Mouse (Mus musculus): ENCODE data around the gene Higd1c. TPM values are rescaled to one million over a fixed set of nuclear protein-coding genes. Genes with fewer than 3 reads are reported as not detected.
A peak's percentile ranks its signal among the peaks of the same experiment; 100 is the strongest.
"Not testable (repeated sequence)": the region's sequence is repeated elsewhere in the genome, so short reads cannot be mapped to it uniquely, and the experiment has no call there.

The Higd1c gene
- polyA plus RNA-seq, 1 experiment from 2014 or later = not detected

DNA sequence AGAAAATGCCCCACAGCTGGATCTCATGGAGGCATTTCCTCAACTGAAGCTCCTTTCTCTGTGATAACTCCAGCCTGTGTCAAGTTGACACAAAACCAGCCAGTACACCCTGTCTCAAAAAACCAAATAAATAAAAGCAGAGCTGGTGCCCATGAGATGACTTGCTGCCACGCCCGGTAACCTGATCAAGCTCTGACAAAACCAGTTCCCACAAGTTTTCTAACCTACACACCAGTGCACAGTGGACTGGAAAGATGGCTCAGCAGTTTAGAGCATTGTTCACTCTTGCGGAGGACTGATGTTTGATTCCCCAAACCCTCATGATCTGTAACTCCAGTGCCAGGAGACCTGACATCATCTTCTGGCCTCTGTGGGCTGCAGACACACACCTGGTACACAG lies 39.1 kb upstream of the Higd1c start:
- H3K9ac ChIP-seq (replicated peaks) = no peak overlapping the region
- WGBS (ENCODE audit: insufficient replicate concordance) = 83% methylated on average over 3 of the region's 3 CpGs

DNA sequence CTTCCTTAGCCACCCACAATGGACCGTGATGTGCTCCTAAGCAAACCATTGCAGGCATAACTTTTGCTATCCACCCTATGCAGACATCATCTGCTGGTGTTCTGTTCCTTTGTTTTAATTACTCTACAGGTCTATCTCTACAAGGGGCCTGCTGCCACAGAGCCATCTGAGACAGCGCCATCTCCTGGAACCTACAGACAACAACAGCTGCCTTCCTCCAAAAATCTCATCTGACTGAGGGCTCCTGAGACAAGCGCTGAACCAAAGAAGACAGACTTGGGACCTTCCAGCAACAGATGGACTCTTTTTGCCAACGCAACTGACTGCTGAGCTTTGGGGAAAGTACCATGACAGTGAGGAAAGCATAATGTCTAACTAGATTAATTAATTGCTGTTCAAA lies 36.3 kb upstream of the Higd1c start:
- TF ChIP-seq CTCF (IDR thresholded peaks at IDR 0.05; ENCODE audit: low read depth) = peak; percentile 36
- not testable (repeated sequence) for H3K4me3 ChIP-seq (ENCODE audit: low read depth, low read length); H3K27me3 ChIP-seq (ENCODE audit: insufficient read depth, low read length); H3K9me3 ChIP-seq (ENCODE audit: low read length); H3K4me1 ChIP-seq (ENCODE audit: insufficient read depth); H3K27ac ChIP-seq (ENCODE audit: low read depth); H3K4me2 ChIP-seq (ENCODE audit: low read depth, low read length); H3K36me3 ChIP-seq (replicated peaks; ENCODE audit: insufficient read depth, low read length); ATAC-seq; DNase-seq; H3K9ac ChIP-seq (replicated peaks)
- 62% methylated on average over 3 of the region's 4 CpGs for WGBS (ENCODE audit: insufficient replicate concordance)

More for the DNA sequence above, 39.1 kb upstream of the Higd1c start:
- Histone ChIP-seq H3K27ac (ENCODE audit: low read depth) (no peak overlapping the region), H3K4me1 (ENCODE audit: insufficient read depth) (0 out of 2 replicates have a peak, but pooled peaks cover 1% of the 10 kb centered on the region), H3K36me3 (replicated peaks; ENCODE audit: insufficient read depth, low read length) (no peaks in the 10 kb centered on the region), H3K4me2 (ENCODE audit: low read depth, low read length) (no peak overlapping the region), H3K9me3 (ENCODE audit: low read length) (no peaks in the 10 kb centered on the region), H3K27me3 (ENCODE audit: insufficient read depth, low read length) (no peaks in the 10 kb centered on the region), H3K4me3 (ENCODE audit: low read depth, low read length) (no peak overlapping the region)
- no peak for ATAC-seq
- TF ChIP-seq CTCF (IDR thresholded peaks at IDR 0.05; ENCODE audit: low read depth) (no peak), EP300 (IDR thresholded peaks at IDR 0.05; ENCODE audit: low read depth) (no peak)
- DNase-seq = no peak

DNA sequence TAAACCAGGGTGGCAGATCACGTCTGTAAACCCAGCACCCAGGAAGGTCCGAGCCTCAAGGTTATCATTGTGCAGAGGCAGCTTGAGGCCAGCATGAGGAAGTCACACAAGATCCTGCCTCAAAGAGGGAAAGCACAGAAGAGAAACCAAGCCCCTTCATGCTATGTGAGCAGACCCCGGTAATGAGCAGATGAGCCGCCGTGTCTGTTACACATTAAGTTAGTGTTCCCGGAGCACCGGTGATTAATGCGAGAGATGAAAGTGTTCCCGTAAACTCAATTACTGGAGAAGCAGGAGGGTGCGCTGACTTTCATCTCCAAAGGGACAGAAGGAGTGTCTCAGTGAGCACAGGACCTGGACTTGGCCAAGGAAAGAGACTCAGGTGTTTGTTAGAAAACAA lies 35.0 kb upstream of the Higd1c start:
- not testable (repeated sequence) for DNase-seq; H3K36me3 ChIP-seq (replicated peaks; ENCODE audit: insufficient read depth, low read length); H3K9me3 ChIP-seq (ENCODE audit: low read length); H3K4me3 ChIP-seq (ENCODE audit: low read depth, low read length); H3K27ac ChIP-seq (ENCODE audit: low read depth); H3K9ac ChIP-seq (replicated peaks); H3K4me2 ChIP-seq (ENCODE audit: low read depth, low read length); H3K4me1 ChIP-seq (ENCODE audit: insufficient read depth); H3K27me3 ChIP-seq (ENCODE audit: insufficient read depth, low read length); ATAC-seq
- WGBS (ENCODE audit: insufficient replicate concordance) = 84% methylated on average over 8 of the region's 10 CpGs

DNA sequence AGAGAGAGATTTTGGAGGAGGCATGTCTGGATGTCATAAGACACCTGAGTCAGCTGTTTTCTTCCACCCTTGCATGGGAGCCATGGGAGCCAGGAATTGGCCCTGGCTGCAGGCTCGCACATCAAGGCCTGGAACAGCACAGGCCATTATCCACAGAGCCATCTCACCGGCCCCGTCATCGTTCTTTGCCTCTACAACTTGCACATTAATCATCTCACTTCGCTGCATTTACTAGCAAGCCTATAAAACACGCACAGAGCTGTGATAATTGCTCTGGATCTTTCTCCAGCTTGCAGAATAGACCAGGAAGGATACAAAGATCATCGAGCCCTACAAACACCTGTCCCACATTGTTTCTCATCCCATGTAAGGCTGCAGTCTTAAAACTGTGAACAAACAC lies 33.6 kb upstream of the Higd1c start:
- Histone ChIP-seq H3K9ac (replicated peaks) (no peak overlapping the region), H3K4me3 (ENCODE audit: low read depth, low read length) (no peak overlapping the region), H3K4me2 (ENCODE audit: low read depth, low read length) (no peak overlapping the region), H3K4me1 (ENCODE audit: insufficient read depth) (no peaks in the 10 kb centered on the region), H3K9me3 (ENCODE audit: low read length) (no peaks in the 10 kb centered on the region), H3K27me3 (ENCODE audit: insufficient read depth, low read length) (no peaks in the 10 kb centered on the region), H3K27ac (ENCODE audit: low read depth) (no peak overlapping the region), H3K36me3 (replicated peaks; ENCODE audit: insufficient read depth, low read length) (no peaks in the 10 kb centered on the region)
- ATAC-seq (no peak), DNase-seq (no peak)
- WGBS (ENCODE audit: insufficient replicate concordance) = 87% methylated on average over 7 of the region's 7 CpGs
- TF ChIP-seq CTCF (IDR thresholded peaks at IDR 0.05; ENCODE audit: low read depth) = no peak
- no peak for TF ChIP-seq EP300 (IDR thresholded peaks at IDR 0.05; ENCODE audit: low read depth)

DNA sequence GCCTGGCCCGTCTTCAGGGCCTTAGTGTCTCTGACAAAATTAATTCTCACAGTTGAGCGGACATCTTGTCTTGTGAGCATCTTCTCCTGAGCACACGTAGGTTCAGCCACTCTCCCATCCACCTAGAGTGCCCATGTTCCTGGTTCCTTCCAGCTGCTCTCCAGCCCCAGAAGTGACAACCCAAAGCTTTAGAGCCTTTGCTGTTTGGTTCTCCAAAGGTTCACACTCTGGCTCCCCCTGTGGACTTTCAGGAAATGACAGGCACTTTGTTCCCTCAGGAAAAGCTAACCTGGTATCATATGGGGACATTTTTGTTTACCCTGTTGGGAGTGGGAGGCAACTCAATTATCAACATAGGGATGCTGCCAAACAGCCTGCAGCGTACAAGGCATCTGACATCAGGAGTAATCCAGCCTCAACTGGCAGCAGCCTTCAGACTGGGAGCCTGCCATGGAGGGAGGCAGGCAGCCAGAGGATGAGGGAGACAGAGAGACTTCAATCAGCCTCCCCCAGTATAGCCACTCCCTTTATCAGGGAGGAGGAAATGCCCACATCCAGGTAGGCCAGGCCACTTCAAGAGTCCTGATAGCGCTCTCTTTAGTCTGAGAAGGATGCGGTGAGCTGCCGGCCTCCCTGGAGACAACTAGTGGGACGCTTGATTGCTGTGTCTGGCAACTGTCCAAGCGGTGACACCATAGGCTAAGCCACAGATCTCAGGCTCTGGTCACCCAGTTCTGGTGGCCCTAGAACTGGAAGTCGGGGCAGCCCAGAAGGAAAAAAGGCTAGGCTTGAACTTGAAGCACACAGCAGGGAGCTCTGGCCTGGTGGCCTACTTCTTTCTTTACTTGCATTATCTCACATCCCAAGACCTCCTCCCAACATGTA lies 32.0 kb upstream of the Higd1c start:
- DNase-seq; H3K4me1 ChIP-seq (ENCODE audit: insufficient read depth); H3K36me3 ChIP-seq (replicated peaks; ENCODE audit: insufficient read depth, low read length); H3K9ac ChIP-seq (replicated peaks); H3K27me3 ChIP-seq (ENCODE audit: insufficient read depth, low read length); H3K4me2 ChIP-seq (ENCODE audit: low read depth, low read length); H3K27ac ChIP-seq (ENCODE audit: low read depth); H3K4me3 ChIP-seq (ENCODE audit: low read depth, low read length); H3K9me3 ChIP-seq (ENCODE audit: low read length): not testable (repeated sequence)
- TF ChIP-seq CTCF (IDR thresholded peaks at IDR 0.05; ENCODE audit: low read depth) = peak; percentile 36
- peak; percentile 83 for ATAC-seq
- WGBS (ENCODE audit: insufficient replicate concordance) = 17% methylated on average over 2 of the region's 10 CpGs

DNA sequence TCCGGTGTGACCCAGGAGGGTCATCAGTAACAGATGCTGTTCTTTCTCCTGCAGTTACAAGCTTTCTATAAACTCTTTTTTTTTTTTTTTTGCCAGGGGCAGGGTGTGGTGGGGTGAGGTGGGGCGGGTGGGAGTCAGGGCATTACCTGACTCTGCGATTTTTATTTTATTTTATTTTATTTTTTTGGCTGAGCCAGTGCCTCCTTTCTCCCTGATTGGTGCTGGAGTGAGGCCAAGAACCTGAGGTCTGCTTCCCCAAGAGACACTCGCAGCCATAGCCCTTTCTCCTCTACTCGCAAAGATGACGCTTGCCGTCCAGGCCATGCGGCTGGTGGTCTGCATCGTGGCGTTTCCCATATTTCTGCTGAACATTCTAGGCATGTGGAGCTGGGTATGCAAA lies 29.7 kb upstream of the Higd1c start, which contains the start of gene Mettl7a3:
Mettl7a3 (plus strand) TSS at position 301 of the 400 bp plus-strand sequence.
- TF ChIP-seq EP300 (IDR thresholded peaks at IDR 0.05; ENCODE audit: low read depth) = no peak
- TF ChIP-seq CTCF (IDR thresholded peaks at IDR 0.05; ENCODE audit: low read depth) = no peak
- Histone ChIP-seq H3K9me3 (ENCODE audit: low read length) (no peaks in the 10 kb centered on the region), H3K36me3 (replicated peaks; ENCODE audit: insufficient read depth, low read length) (no peaks in the 10 kb centered on the region), H3K9ac (replicated peaks) (no peak within 1 kb of the TSS), H3K27me3 (ENCODE audit: insufficient read depth, low read length) (no peaks in the 10 kb centered on the region), H3K4me3 (ENCODE audit: low read depth, low read length) (no peak within 1 kb of the TSS), H3K4me1 (ENCODE audit: insufficient read depth) (no peaks in the 10 kb centered on the region), H3K27ac (ENCODE audit: low read depth) (no peak within 1 kb of the TSS), H3K4me2 (ENCODE audit: low read depth, low read length) (no peak within 1 kb of the TSS)
- DNase-seq (no peak), ATAC-seq (no peak)
- 81% methylated on average over 10 of the region's 10 CpGs for WGBS (ENCODE audit: insufficient replicate concordance)

DNA sequence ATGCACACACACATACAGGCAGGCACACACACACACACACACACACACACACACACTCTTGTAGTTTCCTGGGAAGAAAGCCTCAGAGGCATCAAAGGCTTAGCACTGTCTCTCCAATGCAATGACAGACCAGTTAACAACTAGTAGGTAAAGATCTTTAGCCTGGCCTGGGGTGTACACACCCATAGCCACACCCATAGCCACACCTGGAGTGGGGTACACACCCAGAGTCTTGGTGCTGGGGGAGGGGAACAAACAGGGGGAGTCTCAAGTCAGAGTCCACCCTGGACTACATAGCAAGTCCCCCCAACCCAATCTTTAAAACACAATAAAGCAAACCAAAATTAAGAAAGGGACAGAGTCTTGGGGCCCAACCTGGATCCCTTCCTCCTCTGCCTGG lies 27.0 kb upstream of the Higd1c start:
- H3K9ac ChIP-seq (replicated peaks); H3K27ac ChIP-seq (ENCODE audit: low read depth); H3K27me3 ChIP-seq (ENCODE audit: insufficient read depth, low read length); DNase-seq; H3K4me1 ChIP-seq (ENCODE audit: insufficient read depth); H3K4me3 ChIP-seq (ENCODE audit: low read depth, low read length); H3K4me2 ChIP-seq (ENCODE audit: low read depth, low read length); ATAC-seq; H3K36me3 ChIP-seq (replicated peaks; ENCODE audit: insufficient read depth, low read length); H3K9me3 ChIP-seq (ENCODE audit: low read length): not testable (repeated sequence)

Measured in liver, postnatal 0 days (tissue).